Mouse (Mus musculus) brown adipose tissue, adult 24 weeks (tissue): Measurements from ENCODE around the gene Ifitm10. TPM values are rescaled to one million over a fixed set of nuclear protein-coding genes. Genes with fewer than 3 reads are reported as not detected.
"Not testable (repeated sequence)": the region's sequence is repeated elsewhere in the genome, so short reads cannot be mapped to it uniquely, and the experiment has no call there.

Experiments used
- H3K27ac ChIP-seq: fragments of 200-500 bp; replicated peaks from 2 replicates; pipeline ENCODE4 v1.5.1; 2012; ENCODE audit warnings: low read depth, mild to moderate bottlenecking, low read length
- H3K4me1 ChIP-seq: fragments of 200-500 bp; 2 replicates; pipeline ENCODE4 v1.6.1; 2012; ENCODE audit warnings: low read length, mixed read lengths; ENCODE audit not compliant: control insufficient read depth, insufficient read depth, insufficient read length
- H3K4me3 ChIP-seq: fragments of 200-500 bp; 2 replicates; pipeline ENCODE4 v1.5.1; 2012; ENCODE audit warnings: low read depth, mild to moderate bottlenecking, low read length, moderate library complexity; ENCODE audit not compliant: insufficient read depth
- polyA plus RNA-seq: library from polyadenylated mRNA; stranded (reverse); fragments of >200 nt; gene quantifications from 2 replicates; pipeline ENCODE4 v1.2.4, GENCODE M21; 2012; ENCODE audit not compliant: missing spikeins, insufficient read depth, insufficient read length

Gene Ifitm10
- polyA plus RNA-seq, result 1.5 TPM in 1 of 2 replicates, not detected in the other

GRCm38 (mm10) chr7:142373641-142374412 is at the start of gene Ifitm10:
TSS of gene Ifitm10 (minus strand) at chr7:142373753.
- no peak within 1 kb of the TSS for H3K4me3 ChIP-seq
- H3K4me1 ChIP-seq, result peaks cover 7% of the 10 kb centered on the region
- no peak within 1 kb of the TSS for H3K27ac ChIP-seq

GRCm38 (mm10) chr7:142421826-142422225 is 48.3 kb upstream of the Ifitm10 start:
- Histone ChIP-seq H3K4me1 (no peaks in the 10 kb centered on the region), H3K27ac (no peak overlapping the region), H3K4me3 (no peak overlapping the region)

GRCm38 (mm10) chr7:142419887-142420286 is 46.3 kb upstream of the Ifitm10 start:
- Histone ChIP-seq H3K4me1 (no peaks in the 10 kb centered on the region; the same call in 1 of the 2 replicates), H3K4me3 (no peak overlapping the region), H3K27ac (no peak overlapping the region)

GRCm38 (mm10) chr7:142418679-142419078 is 45.1 kb upstream of the Ifitm10 start:
- H3K27ac ChIP-seq, result no peak overlapping the region
- H3K4me3 ChIP-seq, result no peak overlapping the region
- no peaks in the 10 kb centered on the region; the same call in 1 of the 2 replicates for H3K4me1 ChIP-seq

GRCm38 (mm10) chr7:142418027-142418426 is 44.5 kb upstream of the Ifitm10 start:
- H3K4me1 ChIP-seq, result no peaks in the 10 kb centered on the region; the same call in 1 of the 2 replicates
- no peak overlapping the region for H3K27ac ChIP-seq
- no peak overlapping the region for H3K4me3 ChIP-seq

- no peaks in the 10 kb centered on the region; the same call in 1 of the 2 replicates for H3K4me1 ChIP-seq
- H3K4me3 ChIP-seq, result no peak overlapping the region
- H3K27ac ChIP-seq, result peak overlapping the region; percentile 73
Measured at GRCm38 (mm10) chr7:142416225-142416624, 42.7 kb upstream of the Ifitm10 start.

- Histone ChIP-seq H3K4me1 (no peaks in the 10 kb centered on the region; the same call in 1 of the 2 replicates), H3K27ac (peak overlapping the region; percentile 91), H3K4me3 (no peak overlapping the region)
Measured at GRCm38 (mm10) chr7:142415314-142415713, 41.8 kb upstream of the Ifitm10 start.

- Histone ChIP-seq H3K4me3 (no peak overlapping the region), H3K4me1 (no peaks in the 10 kb centered on the region; the same call in 1 of the 2 replicates), H3K27ac (no peak overlapping the region)
Measured at GRCm38 (mm10) chr7:142413285-142413684, 39.7 kb upstream of the Ifitm10 start.

GRCm38 (mm10) chr7:142409603-142410002 is 36.0 kb upstream of the Ifitm10 start:
- Histone ChIP-seq H3K4me1 (no peaks in the 10 kb centered on the region), H3K4me3 (no peak overlapping the region), H3K27ac (no peak overlapping the region)

- no peak overlapping the region for H3K27ac ChIP-seq
- H3K4me3 ChIP-seq, result no peak overlapping the region
- no peaks in the 10 kb centered on the region for H3K4me1 ChIP-seq
Measured at GRCm38 (mm10) chr7:142408686-142409085, 35.1 kb upstream of the Ifitm10 start.

GRCm38 (mm10) chr7:142407935-142408334 is 34.4 kb upstream of the Ifitm10 start:
- H3K4me3 ChIP-seq, result no peak overlapping the region
- H3K27ac ChIP-seq, result no peak overlapping the region
- H3K4me1 ChIP-seq, result no peaks in the 10 kb centered on the region

- H3K4me3 ChIP-seq, H3K4me1 ChIP-seq, H3K27ac ChIP-seq: not testable (repeated sequence)
Measured at GRCm38 (mm10) chr7:142405134-142405533, 31.6 kb upstream of the Ifitm10 start.

- Histone ChIP-seq H3K4me3 (no peak overlapping the region), H3K4me1 (peaks cover 15% of the 10 kb centered on the region; the same call in 1 of the 2 replicates), H3K27ac (no peak overlapping the region)
Measured at GRCm38 (mm10) chr7:142403591-142403990, 30.0 kb upstream of the Ifitm10 start.

GRCm38 (mm10) chr7:142400750-142401142 is 27.2 kb upstream of the Ifitm10 start:
- no peak overlapping the region for H3K4me3 ChIP-seq
- H3K27ac ChIP-seq, result no peak overlapping the region
- peaks cover 32% of the 10 kb centered on the region for H3K4me1 ChIP-seq

GRCm38 (mm10) chr7:142400112-142400749 is 26.7 kb upstream of the Ifitm10 start:
- Histone ChIP-seq H3K27ac (no peak overlapping the region), H3K4me1 (peaks cover 36% of the 10 kb centered on the region), H3K4me3 (no peak overlapping the region)
